Mouse (Mus musculus): Measurements from ENCODE around the gene Plcxd3. TPM values are rescaled to one million over a fixed set of nuclear protein-coding genes. Genes with fewer than 3 reads are reported as not detected.

The Plcxd3 gene
- polyA plus RNA-seq, 1 experiment from 2014 or later: 4.6 TPM

DNA sequence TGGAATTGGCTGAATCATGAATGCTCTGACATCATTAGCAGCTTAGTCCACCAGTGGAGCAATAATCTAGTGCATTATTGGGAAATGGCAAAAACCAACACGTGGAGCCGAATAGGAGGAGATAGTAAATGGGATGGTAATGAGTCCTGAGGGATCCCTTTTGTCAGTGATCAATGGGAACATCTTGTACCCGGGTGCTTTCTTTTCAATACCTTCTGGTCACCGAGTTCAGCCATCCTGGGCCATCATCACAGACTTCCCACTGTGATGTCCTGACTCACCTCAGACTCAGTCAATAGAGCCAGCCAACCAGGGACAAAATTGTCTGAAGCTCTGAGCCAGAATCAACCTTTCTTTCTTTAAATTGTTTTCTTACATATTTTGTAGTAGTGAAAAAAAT lies 24.8 kb downstream of the Plcxd3 start:
- ATAC-seq (replicated peaks; ENCODE audit: low FRiP score): no peak
- Histone ChIP-seq H3K36me3 (no peaks in the 10 kb centered on the region), H3K4me2 (no peak overlapping the region), H3K4me1 (no peaks in the 10 kb centered on the region), H3K9me3 (replicated peaks) (no peaks in the 10 kb centered on the region; the same call in 1 of the 2 replicates), H3K9ac (no peak overlapping the region), H3K27me3 (no peaks in the 10 kb centered on the region), H3K4me3 (replicated peaks) (no peak overlapping the region), H3K27ac (no peak overlapping the region)
- WGBS: 75% methylated on average over 4 of the region's 4 CpGs

DNA sequence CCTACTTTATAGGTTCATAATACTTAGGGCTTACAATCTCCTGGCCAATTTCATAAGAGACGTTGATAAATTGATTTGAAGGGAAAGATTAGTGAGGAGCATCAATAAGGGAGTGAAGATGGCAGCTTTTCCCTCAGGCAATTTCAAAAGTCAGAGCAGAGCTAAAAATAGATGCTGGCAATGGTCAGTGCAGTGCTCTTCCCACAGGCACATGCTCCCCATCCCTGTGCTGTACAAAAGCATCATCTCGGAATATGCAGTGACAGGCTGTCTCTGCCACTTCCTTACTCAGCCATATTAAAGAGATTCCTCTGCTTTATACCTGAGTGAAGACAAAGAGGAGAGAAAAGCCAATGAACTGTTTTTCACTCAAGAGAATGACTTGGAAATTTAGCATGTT lies 36.0 kb downstream of the Plcxd3 start:
- H3K4me3 ChIP-seq (replicated peaks): no peak overlapping the region
- no peak for ATAC-seq (replicated peaks; ENCODE audit: low FRiP score)
- no peak overlapping the region for H3K27ac ChIP-seq
- WGBS: 72% methylated on average over 2 of the region's 2 CpGs
- no peak overlapping the region for H3K9ac ChIP-seq
- H3K4me2 ChIP-seq: no peak overlapping the region
- H3K36me3 ChIP-seq: no peaks in the 10 kb centered on the region
- no peaks in the 10 kb centered on the region for H3K4me1 ChIP-seq
- H3K27me3 ChIP-seq: no peaks in the 10 kb centered on the region
- no peaks in the 10 kb centered on the region for H3K9me3 ChIP-seq (replicated peaks)

DNA sequence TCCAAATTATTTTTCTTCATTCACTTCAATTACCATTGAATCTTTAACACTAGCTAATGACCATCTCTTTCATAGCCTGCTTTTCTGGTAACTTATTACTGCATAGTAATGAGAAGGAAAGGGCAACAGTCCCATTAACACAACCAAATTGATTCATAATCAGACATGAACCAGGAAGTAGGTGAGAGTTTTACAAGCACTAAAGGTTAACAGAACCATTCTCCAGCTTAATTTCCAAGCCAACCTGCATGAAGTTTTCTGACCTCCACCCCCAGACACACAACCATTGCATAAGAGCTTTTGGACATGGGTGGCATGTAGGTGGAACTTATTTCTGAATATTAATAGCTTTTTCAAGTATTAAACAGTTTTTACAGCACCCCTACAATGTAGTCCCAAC lies 64.8 kb downstream of the Plcxd3 start:
- Histone ChIP-seq H3K27me3 (no peaks in the 10 kb centered on the region), H3K4me2 (no peak overlapping the region), H3K4me1 (no peaks in the 10 kb centered on the region), H3K9ac (no peak overlapping the region), H3K27ac (no peak overlapping the region), H3K36me3 (no peaks in the 10 kb centered on the region), H3K9me3 (replicated peaks) (no peaks in the 10 kb centered on the region), H3K4me3 (replicated peaks) (no peak overlapping the region)
- ATAC-seq (replicated peaks; ENCODE audit: low FRiP score): no peak

DNA sequence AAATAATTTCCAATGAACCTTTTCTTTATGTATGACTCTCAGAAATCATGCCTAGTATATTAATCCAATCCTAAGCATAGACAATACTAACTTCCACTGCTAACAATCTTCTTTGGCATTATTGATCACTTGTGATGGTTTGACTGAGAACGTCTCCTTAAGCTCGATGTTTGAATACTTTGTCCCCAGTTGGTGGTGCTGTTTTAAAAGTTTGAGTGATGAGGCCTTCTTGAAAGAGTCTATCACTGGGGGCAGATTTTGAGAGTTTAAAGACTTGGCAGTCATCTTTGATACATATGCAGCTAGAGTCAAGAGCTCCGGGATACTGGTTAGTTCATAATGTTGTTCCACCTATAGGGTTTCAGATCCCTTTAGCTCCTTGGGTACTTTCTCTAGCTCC lies 120.9 kb downstream of the Plcxd3 start:
- no peaks in the 10 kb centered on the region for H3K27me3 ChIP-seq
- H3K27ac ChIP-seq: no peak overlapping the region
- no peak overlapping the region for H3K4me3 ChIP-seq (replicated peaks)
- WGBS: 91% methylated on average over 3 of the region's 3 CpGs
- no peaks in the 10 kb centered on the region for H3K9me3 ChIP-seq (replicated peaks)
- no peak overlapping the region for H3K4me2 ChIP-seq
- no peaks in the 10 kb centered on the region for H3K36me3 ChIP-seq
- H3K4me1 ChIP-seq: no peaks in the 10 kb centered on the region
- no peak overlapping the region for H3K9ac ChIP-seq
- ATAC-seq (replicated peaks; ENCODE audit: low FRiP score): no peak

DNA sequence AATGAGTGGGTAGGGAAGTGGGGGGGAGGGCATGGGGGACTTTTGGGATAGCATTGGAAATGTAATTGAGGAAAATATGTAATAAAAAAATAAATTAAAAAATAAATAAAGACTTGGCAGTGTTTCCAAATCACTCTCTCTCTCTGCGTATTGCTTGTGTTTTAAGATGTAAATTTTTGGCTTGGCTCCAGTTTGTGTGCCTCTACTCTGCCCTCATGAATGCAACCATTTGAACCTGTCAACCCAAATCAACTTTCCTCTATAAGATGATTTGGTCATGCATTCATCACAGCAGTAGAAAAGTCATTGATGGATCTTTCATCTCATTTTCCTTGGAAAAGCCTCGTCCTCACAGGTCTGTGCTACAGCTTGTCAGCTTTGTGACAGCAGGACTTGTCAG lies 121.7 kb downstream of the Plcxd3 start:
- H3K9ac ChIP-seq: no peak overlapping the region
- H3K4me1 ChIP-seq: no peaks in the 10 kb centered on the region
- WGBS: 76% methylated on average over 2 of the region's 2 CpGs

DNA sequence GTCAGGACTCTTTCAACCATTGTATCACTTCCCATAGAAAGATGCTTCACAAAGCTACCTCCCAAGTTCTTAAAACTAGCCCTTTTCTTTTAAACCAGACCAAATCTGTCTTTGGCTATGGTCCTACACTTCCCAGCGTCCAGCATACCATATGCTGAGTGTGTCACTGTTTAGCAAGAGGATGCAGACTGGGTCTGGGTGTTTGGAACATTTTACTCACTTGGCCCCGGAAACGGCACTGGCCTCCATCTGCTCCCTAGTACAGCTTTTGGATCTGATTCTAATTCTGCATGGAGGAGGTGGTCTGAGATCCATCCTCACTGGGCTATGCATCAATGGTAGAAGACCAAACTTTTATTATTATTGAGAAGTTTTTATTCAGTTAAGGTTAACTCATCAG lies 122.7 kb downstream of the Plcxd3 start:
- Histone ChIP-seq H3K36me3 (no peaks in the 10 kb centered on the region), H3K9ac (no peak overlapping the region), H3K4me2 (no peak overlapping the region), H3K4me1 (no peaks in the 10 kb centered on the region), H3K9me3 (replicated peaks) (no peaks in the 10 kb centered on the region), H3K27ac (no peak overlapping the region), H3K4me3 (replicated peaks) (no peak overlapping the region), H3K27me3 (no peaks in the 10 kb centered on the region)
- WGBS: 89% methylated on average over 3 of the region's 3 CpGs
- ATAC-seq (replicated peaks; ENCODE audit: low FRiP score): no peak

More for the DNA sequence above, 121.7 kb downstream of the Plcxd3 start:
- H3K9me3 ChIP-seq (replicated peaks): no peaks in the 10 kb centered on the region
- no peak for ATAC-seq (replicated peaks; ENCODE audit: low FRiP score)
- H3K4me3 ChIP-seq (replicated peaks): no peak overlapping the region
- H3K36me3 ChIP-seq: no peaks in the 10 kb centered on the region
- no peak overlapping the region for H3K27ac ChIP-seq
- no peaks in the 10 kb centered on the region for H3K27me3 ChIP-seq
- H3K4me2 ChIP-seq: no peak overlapping the region

DNA sequence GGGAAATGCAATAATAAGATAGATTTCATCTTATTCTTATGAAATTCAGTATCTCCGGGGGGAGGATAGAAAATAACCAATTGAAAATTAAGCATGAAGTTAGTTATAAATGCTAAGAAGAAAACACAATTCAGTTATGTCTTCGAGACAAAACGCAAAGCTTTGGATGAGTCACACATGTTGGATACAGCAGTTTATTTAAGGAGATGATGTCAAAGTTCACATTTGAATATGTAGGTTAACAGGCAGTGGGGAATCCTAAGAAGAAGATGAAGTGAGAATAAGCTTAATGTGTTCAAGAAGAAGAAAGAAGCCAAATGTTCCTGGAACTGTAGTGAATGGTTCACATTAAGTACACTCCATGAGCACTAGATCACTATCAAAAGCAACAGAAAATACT lies 128.1 kb downstream of the Plcxd3 start:
- Histone ChIP-seq H3K9me3 (replicated peaks) (no peaks in the 10 kb centered on the region), H3K4me2 (no peak overlapping the region), H3K9ac (no peak overlapping the region), H3K4me3 (replicated peaks) (no peak overlapping the region), H3K27ac (no peak overlapping the region), H3K27me3 (no peaks in the 10 kb centered on the region), H3K4me1 (no peaks in the 10 kb centered on the region), H3K36me3 (no peaks in the 10 kb centered on the region)
- no peak for ATAC-seq (replicated peaks; ENCODE audit: low FRiP score)
- 84% methylated on average over 3 of the region's 3 CpGs for WGBS

DNA sequence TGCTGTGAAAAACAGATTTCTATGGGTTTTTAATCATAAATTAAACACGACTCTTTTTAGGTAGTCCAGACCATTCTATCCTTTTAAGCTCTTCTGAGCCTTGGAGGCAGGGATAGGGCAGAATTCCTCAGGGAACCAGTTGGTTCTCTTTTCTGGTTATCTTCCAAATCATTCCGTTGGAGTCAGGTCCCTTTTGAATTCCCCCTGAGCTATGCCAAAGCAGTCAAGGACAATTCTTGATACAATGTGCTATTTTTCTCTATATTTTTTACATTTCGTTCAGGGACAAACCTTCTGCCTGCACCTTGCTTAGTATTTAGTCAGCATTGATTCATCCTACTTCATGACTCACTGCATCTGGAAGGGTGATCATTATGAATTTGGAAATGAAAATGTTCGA lies 128.5 kb downstream of the Plcxd3 start:
- Histone ChIP-seq H3K27me3 (no peaks in the 10 kb centered on the region), H3K9ac (no peak overlapping the region), H3K4me3 (replicated peaks) (no peak overlapping the region), H3K36me3 (no peaks in the 10 kb centered on the region), H3K9me3 (replicated peaks) (no peaks in the 10 kb centered on the region), H3K4me2 (no peak overlapping the region), H3K4me1 (no peaks in the 10 kb centered on the region), H3K27ac (no peak overlapping the region)
- 81% methylated on average over 4 of the region's 4 CpGs for WGBS
- ATAC-seq (replicated peaks; ENCODE audit: low FRiP score): no peak

DNA sequence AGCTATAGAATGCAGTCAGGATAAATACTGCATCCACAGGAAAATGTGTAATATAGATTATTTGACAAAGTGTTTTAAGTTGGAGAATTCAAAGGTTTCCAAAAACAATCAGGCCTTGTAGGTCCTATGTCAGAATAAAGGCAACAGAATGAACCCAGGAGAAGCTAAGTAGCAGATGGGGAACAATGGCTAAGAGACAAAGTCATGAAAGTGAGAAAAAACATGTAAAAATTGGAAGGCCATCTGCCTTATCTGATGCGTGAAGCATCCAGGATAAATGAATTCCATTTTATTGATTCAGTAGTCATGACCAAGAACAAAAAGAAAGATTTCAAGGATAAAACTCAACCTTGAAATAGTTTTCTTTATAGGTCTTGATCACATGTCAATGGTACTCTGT lies 139.4 kb downstream of the Plcxd3 start:
- no peaks in the 10 kb centered on the region for H3K36me3 ChIP-seq
- no peaks in the 10 kb centered on the region for H3K9me3 ChIP-seq (replicated peaks)
- ATAC-seq (replicated peaks; ENCODE audit: low FRiP score): no peak
- WGBS: 95% methylated on average over 1 of the region's 1 CpGs
- H3K9ac ChIP-seq: no peak overlapping the region
- H3K27ac ChIP-seq: no peak overlapping the region
- no peaks in the 10 kb centered on the region for H3K4me1 ChIP-seq
- H3K27me3 ChIP-seq: no peaks in the 10 kb centered on the region
- no peak overlapping the region for H3K4me2 ChIP-seq
- no peak overlapping the region for H3K4me3 ChIP-seq (replicated peaks)

DNA sequence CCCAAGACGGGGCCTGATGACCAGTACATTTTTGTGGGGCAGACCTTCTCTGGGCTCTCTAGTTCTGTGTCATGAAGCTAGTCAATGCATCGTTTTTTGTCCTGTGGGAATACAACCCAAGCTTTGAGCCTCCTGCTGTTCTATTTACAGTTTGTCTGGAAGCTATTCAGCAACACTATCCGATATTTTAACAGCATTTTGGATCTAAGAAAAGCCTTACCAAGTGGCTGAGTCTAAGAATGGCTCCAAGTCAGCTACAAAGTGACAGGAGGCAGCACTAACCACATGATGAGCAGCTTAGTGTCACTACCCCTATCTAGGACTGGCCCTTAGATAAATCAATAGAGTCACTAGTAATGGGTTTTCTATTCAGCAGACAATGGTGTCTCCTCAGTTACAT lies 149.3 kb downstream of the Plcxd3 start:
- Histone ChIP-seq H3K27me3 (no peaks in the 10 kb centered on the region), H3K4me1 (no peaks in the 10 kb centered on the region), H3K27ac (no peak overlapping the region), H3K9me3 (replicated peaks) (no peaks in the 10 kb centered on the region), H3K36me3 (no peaks in the 10 kb centered on the region), H3K4me2 (no peak overlapping the region), H3K9ac (no peak overlapping the region), H3K4me3 (replicated peaks) (no peak overlapping the region)
- no peak for ATAC-seq (replicated peaks; ENCODE audit: low FRiP score)
- WGBS: 74% methylated on average over 3 of the region's 3 CpGs

DNA sequence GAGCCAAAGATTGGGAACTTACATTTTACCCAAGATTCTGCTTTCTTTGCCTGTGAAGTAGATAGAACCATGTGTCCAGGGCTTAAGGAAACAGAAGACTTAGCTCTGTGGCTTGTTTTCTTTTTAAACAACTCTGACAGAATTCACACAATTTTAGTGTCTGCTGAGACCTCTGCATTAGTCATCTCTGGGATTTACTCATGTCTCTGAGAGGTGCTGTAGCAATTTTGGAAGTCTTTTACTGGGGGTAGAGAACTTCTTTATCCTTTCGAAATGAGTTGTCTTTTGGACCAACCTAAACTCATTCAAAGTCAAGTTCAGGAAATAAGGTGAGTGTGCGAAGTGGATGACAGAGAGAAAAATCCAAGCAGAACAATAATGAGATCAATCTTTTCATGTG lies 158.4 kb downstream of the Plcxd3 start:
- ATAC-seq (replicated peaks; ENCODE audit: low FRiP score): no peak
- H3K4me2 ChIP-seq: no peak overlapping the region
- 81% methylated on average over 2 of the region's 2 CpGs for WGBS

DNA sequence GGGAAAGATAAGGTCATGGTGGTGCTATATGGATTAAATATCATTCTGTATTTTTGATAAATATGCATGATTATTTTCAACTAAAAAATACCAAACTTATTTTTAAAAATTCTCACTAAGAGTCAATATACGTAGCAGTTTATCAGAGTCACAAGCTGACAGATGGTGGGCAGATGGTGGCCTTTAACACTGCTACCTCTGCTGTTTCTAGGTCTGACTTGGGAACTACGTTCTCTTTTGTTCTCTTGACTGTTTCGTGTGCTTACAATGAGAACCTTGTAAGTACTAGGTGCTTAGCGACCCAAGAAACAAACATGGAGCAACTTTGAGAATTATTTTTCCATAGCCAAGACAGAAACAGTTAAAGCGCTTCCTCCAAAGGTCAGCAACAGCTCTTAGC lies 183.8 kb downstream of the Plcxd3 start:
- ATAC-seq (replicated peaks; ENCODE audit: low FRiP score): no peak
- no peaks in the 10 kb centered on the region for H3K27me3 ChIP-seq
- no peak overlapping the region for H3K4me3 ChIP-seq (replicated peaks)
- H3K27ac ChIP-seq: no peak overlapping the region
- no peak overlapping the region for H3K4me2 ChIP-seq
- WGBS: 71% methylated on average over 5 of the region's 5 CpGs
- no peaks in the 10 kb centered on the region for H3K9me3 ChIP-seq (replicated peaks)
- no peaks in the 10 kb centered on the region for H3K4me1 ChIP-seq
- H3K9ac ChIP-seq: no peak overlapping the region
- H3K36me3 ChIP-seq: no peaks in the 10 kb centered on the region

More for the DNA sequence above, 158.4 kb downstream of the Plcxd3 start:
- H3K36me3 ChIP-seq: no peaks in the 10 kb centered on the region
- H3K9ac ChIP-seq: no peak overlapping the region
- no peak overlapping the region for H3K4me3 ChIP-seq (replicated peaks)
- H3K4me1 ChIP-seq: no peaks in the 10 kb centered on the region
- H3K27me3 ChIP-seq: no peaks in the 10 kb centered on the region
- H3K9me3 ChIP-seq (replicated peaks): no peaks in the 10 kb centered on the region
- no peak overlapping the region for H3K27ac ChIP-seq

DNA sequence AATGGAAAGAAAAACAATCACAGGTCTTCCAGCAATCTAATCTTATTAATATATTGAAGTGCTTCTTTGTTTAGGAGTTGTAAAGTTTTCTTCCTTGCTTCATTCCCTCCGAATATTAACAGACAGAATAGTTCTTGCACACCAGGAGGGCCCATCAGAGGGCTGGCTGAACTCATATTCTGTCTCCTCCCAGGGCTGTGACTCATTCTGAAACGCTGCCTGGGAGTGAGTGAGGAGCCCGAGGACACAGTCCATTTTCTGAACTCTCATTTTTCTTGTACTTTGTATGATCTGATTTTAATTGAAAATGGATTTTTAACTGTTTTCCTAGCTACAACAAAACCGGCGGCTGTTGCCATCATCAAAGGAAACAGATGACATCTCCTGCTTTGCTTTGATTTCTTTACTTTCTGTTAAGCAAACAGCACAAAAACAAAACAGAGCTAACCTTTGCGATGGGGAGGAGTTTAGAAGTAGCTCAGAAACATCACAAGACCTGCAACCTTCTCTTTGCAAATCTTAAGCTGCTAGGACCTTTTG lies 186.2 kb downstream of the Plcxd3 start:
- no peak overlapping the region for H3K9ac ChIP-seq
- no peaks in the 10 kb centered on the region for H3K4me1 ChIP-seq
- H3K9me3 ChIP-seq (replicated peaks): no peaks in the 10 kb centered on the region
- no peak overlapping the region for H3K4me2 ChIP-seq
- no peak for ATAC-seq (replicated peaks; ENCODE audit: low FRiP score)
- no peak overlapping the region for H3K27ac ChIP-seq
- no peaks in the 10 kb centered on the region for H3K36me3 ChIP-seq
- no peak overlapping the region for H3K4me3 ChIP-seq (replicated peaks)
- no peaks in the 10 kb centered on the region for H3K27me3 ChIP-seq
- 52% methylated on average over 6 of the region's 6 CpGs for WGBS

All from kidney, embryonic 15.5 days (tissue).